Mouse (Mus musculus) testis, adult 2 months (tissue): ENCODE data around the gene Grm2.

Experiments used
- CTCF ChIP-seq: fragments of 200-500 bp; IDR thresholded peaks from 2 replicates; pipeline ENCODE4 v1.5.1; 2012; ENCODE audit warnings: low read depth, mild to moderate bottlenecking, inconsistent platforms, low read length, moderate library complexity; ENCODE audit not compliant: control insufficient read depth, insufficient read depth, insufficient replicate concordance
- POLR2A ChIP-seq: fragments of 200-500 bp; IDR thresholded peaks from 2 replicates; pipeline ENCODE4 v1.6.1; 2012; ENCODE audit warnings: low read depth, mild to moderate bottlenecking, inconsistent platforms, low read length, moderate library complexity; ENCODE audit not compliant: control insufficient read depth

DNA sequence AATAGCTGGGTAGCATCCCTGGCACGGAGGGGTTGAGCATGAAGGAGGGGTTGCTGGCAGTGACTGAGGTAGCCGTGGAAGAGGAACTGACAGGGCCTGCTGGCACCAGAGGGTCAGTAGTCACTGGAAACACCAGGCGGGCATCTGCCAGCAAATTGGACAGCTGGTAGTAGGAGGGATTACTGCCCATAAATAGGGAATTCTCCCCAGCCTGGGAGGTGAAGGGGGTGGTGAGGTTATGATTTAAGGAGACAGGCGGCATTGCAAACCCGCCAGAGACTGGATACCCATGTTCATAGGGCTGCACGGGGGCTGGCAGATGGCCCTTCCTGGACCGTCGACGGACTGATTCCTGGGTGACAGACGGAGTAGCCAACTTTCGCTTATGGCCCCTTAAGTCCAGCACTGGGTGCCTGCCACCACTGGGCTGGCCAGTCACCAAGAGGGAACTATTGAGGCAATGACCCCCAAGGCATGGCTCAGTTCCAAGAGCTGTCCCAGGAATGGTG, 37.1 kb upstream of the Grm2 start:
- TF ChIP-seq CTCF (no peak), POLR2A (no peak)
